Mouse (Mus musculus): Measurements from ENCODE around the gene Trh. TPM values are rescaled to one million over a fixed set of nuclear protein-coding genes. Genes with fewer than 3 reads are reported as not detected.

Gene Trh
- 495 and 1,395 TPM in 2 replicates for total RNA-seq (2012; rRNA removed)

GRCm38 (mm10) chr6:92244591-92244990 lies at the start of gene Trh:
Gene Trh, minus strand, starts transcription at chr6:92244650.
- Histone ChIP-seq H3K4me1 (ENCODE audit: control insufficient read depth in 2 of 2, insufficient read depth in 2 of 2, low read length in 2 of 2, poor library complexity in 1 of 2) (peaks cover 6 to 29% of the 10 kb centered on the region in 2 experiments; a peak in 3 of 4 replicates), H3K9ac (ENCODE audit: insufficient read depth, low read depth, low read length, poor library complexity, severe bottlenecking) (peak within 1 kb of the TSS; percentile 56), H3K27ac (ENCODE audit: insufficient read depth, low read depth, low read length, poor library complexity, severe bottlenecking) (peak within 1 kb of the TSS; percentile 22; the same call in 1 of the 2 replicates), H3K9me3 (ENCODE audit: control insufficient read depth, insufficient read depth, low read depth, low read length) (no peaks in the 10 kb centered on the region), H3K4me3 (ENCODE audit: insufficient read depth in 1 of 2, low read depth in 1 of 2, low read length in 2 of 2, poor library complexity in 1 of 2, severe bottlenecking in 1 of 2) (peak within 1 kb of the TSS; percentile 61 to 67), H3K36me3 (ENCODE audit: control insufficient read depth, insufficient read depth, low read length, poor library complexity, severe bottlenecking) (peaks cover 5% of the 10 kb centered on the region; the same call in 1 of the 2 replicates)
- in situ Hi-C loops (cut with MboI; ENCODE audit: low sequenced_read_pairs in 2 of 2, unreplicated experiment in 2 of 2): no loop called here
- DNase-seq (ENCODE audit: low read depth, low spot score): no peak
- no peak for TF ChIP-seq CHD2 (IDR thresholded peaks at IDR 0.05; ENCODE audit: low read depth, low read length)
- no peak for TF ChIP-seq ZNF384 (IDR thresholded peaks at IDR 0.05; ENCODE audit: low read depth, low read length)
- no peak for TF ChIP-seq ZC3H11A (IDR thresholded peaks at IDR 0.05; ENCODE audit: borderline replicate concordance, low read depth, low read length)
- no peak for TF ChIP-seq MAFK (IDR thresholded peaks at IDR 0.05; ENCODE audit: insufficient read depth, low read depth, low read length)
- TF ChIP-seq HCFC1 (IDR thresholded peaks at IDR 0.05; ENCODE audit: borderline replicate concordance, insufficient read depth, low read length): no peak

- Histone ChIP-seq H3K9ac (ENCODE audit: insufficient read depth, low read depth, low read length, poor library complexity, severe bottlenecking) (no peak overlapping the region), H3K9me3 (ENCODE audit: control insufficient read depth, insufficient read depth, low read depth, low read length) (no peaks in the 10 kb centered on the region), H3K4me3 (ENCODE audit: insufficient read depth in 1 of 2, low read depth in 1 of 2, low read length in 2 of 2, poor library complexity in 1 of 2, severe bottlenecking in 1 of 2) (no peak overlapping the region), H3K4me1 (ENCODE audit: control insufficient read depth in 2 of 2, insufficient read depth in 2 of 2, low read length in 2 of 2, poor library complexity in 1 of 2) (no peaks in the 10 kb centered on the region), H3K36me3 (ENCODE audit: control insufficient read depth, insufficient read depth, low read length, poor library complexity, severe bottlenecking) (no peaks in the 10 kb centered on the region), H3K27ac (ENCODE audit: insufficient read depth, low read depth, low read length, poor library complexity, severe bottlenecking) (no peak overlapping the region)
- in situ Hi-C loops (cut with MboI; ENCODE audit: low sequenced_read_pairs in 2 of 2, unreplicated experiment in 2 of 2): loop anchor here in 1 of 2 experiments (25.0 kb wide), 1 partner anchor 271 kb away; no protein-coding TSS in a partner anchor
- no peak for TF ChIP-seq CHD2 (IDR thresholded peaks at IDR 0.05; ENCODE audit: low read depth, low read length)
- no peak for TF ChIP-seq MAFK (IDR thresholded peaks at IDR 0.05; ENCODE audit: insufficient read depth, low read depth, low read length)
- no peak for DNase-seq (ENCODE audit: low read depth, low spot score)
These were observed 46.4 kb upstream of the Trh start for GRCm38 (mm10) chr6:92290826-92291225.

GRCm38 (mm10) chr6:92286889-92287288 lies 42.4 kb upstream of the Trh start:
- DNase-seq (ENCODE audit: low read depth, low spot score): no peak
- Histone ChIP-seq H3K9me3 (ENCODE audit: control insufficient read depth, insufficient read depth, low read depth, low read length) (no peaks in the 10 kb centered on the region), H3K27ac (ENCODE audit: insufficient read depth, low read depth, low read length, poor library complexity, severe bottlenecking) (no peak overlapping the region), H3K36me3 (ENCODE audit: control insufficient read depth, insufficient read depth, low read length, poor library complexity, severe bottlenecking) (no peaks in the 10 kb centered on the region), H3K4me3 (ENCODE audit: insufficient read depth in 1 of 2, low read depth in 1 of 2, low read length in 2 of 2, poor library complexity in 1 of 2, severe bottlenecking in 1 of 2) (no peak overlapping the region), H3K4me1 (ENCODE audit: control insufficient read depth in 2 of 2, insufficient read depth in 2 of 2, low read length in 2 of 2, poor library complexity in 1 of 2) (no peaks in the 10 kb centered on the region), H3K9ac (ENCODE audit: insufficient read depth, low read depth, low read length, poor library complexity, severe bottlenecking) (no peak overlapping the region)
- TF ChIP-seq HCFC1 (IDR thresholded peaks at IDR 0.05; ENCODE audit: borderline replicate concordance, insufficient read depth, low read length) (no peak), ZC3H11A (IDR thresholded peaks at IDR 0.05; ENCODE audit: borderline replicate concordance, low read depth, low read length) (no peak), CHD2 (IDR thresholded peaks at IDR 0.05; ENCODE audit: low read depth, low read length) (no peak), ZNF384 (IDR thresholded peaks at IDR 0.05; ENCODE audit: low read depth, low read length) (no peak), MAFK (IDR thresholded peaks at IDR 0.05; ENCODE audit: insufficient read depth, low read depth, low read length) (no peak)
- in situ Hi-C loops (cut with MboI; ENCODE audit: low sequenced_read_pairs in 2 of 2, unreplicated experiment in 2 of 2): loop anchor here (10.0 to 25.0 kb wide), 3 partner anchors 275 to 458 kb away; no protein-coding TSS in a partner anchor

DNA sequence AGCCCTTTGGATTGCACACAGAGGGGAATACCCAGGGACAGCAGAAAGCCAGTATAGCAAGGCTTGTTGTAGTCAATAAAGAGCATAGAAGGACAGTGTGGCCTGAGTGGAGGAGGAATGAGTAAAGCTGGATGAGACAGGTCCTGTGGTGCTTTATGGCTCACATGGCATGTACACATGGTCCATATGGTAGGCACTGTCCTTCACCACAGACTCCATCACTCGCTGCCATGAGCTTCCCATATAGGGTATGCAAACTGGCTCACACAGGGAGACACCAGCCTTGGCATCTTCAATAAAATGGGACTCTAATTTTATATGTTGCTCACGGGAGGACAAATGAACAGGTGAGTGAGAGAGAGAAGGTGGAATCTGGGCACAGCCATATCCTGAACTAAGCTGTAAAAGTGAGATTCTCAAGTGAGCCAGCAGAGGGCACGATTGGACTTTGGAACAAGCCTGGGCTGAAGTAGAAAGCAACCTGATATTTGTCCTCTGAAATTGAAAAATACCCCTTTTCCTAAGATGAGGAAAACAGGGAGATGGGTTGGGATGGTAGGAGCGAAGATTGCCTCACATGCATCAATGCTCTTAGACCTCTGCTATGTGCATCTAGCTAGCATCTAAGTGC lies 41.9 kb upstream of the Trh start:
- H3K4me1 ChIP-seq (ENCODE audit: control insufficient read depth in 2 of 2, insufficient read depth in 2 of 2, low read length in 2 of 2, poor library complexity in 1 of 2): no peaks in the 10 kb centered on the region
- in situ Hi-C loops (cut with MboI; ENCODE audit: low sequenced_read_pairs in 2 of 2, unreplicated experiment in 2 of 2): loop anchor here (10.0 to 25.0 kb wide), 3 partner anchors 276 to 458 kb away; no protein-coding TSS in a partner anchor
- no peaks in the 10 kb centered on the region for H3K36me3 ChIP-seq (ENCODE audit: control insufficient read depth, insufficient read depth, low read length, poor library complexity, severe bottlenecking)
- no peak overlapping the region for H3K27ac ChIP-seq (ENCODE audit: insufficient read depth, low read depth, low read length, poor library complexity, severe bottlenecking)
- DNase-seq (ENCODE audit: low read depth, low spot score): peak; percentile 40
- H3K4me3 ChIP-seq (ENCODE audit: insufficient read depth in 1 of 2, low read depth in 1 of 2, low read length in 2 of 2, poor library complexity in 1 of 2, severe bottlenecking in 1 of 2): no peak overlapping the region
- no peak overlapping the region for H3K9ac ChIP-seq (ENCODE audit: insufficient read depth, low read depth, low read length, poor library complexity, severe bottlenecking)
- TF ChIP-seq HCFC1 (IDR thresholded peaks at IDR 0.05; ENCODE audit: borderline replicate concordance, insufficient read depth, low read length) (no peak), ZC3H11A (IDR thresholded peaks at IDR 0.05; ENCODE audit: borderline replicate concordance, low read depth, low read length) (peak; percentile 97), CHD2 (IDR thresholded peaks at IDR 0.05; ENCODE audit: low read depth, low read length) (no peak), MAFK (IDR thresholded peaks at IDR 0.05; ENCODE audit: insufficient read depth, low read depth, low read length) (no peak), ZNF384 (IDR thresholded peaks at IDR 0.05; ENCODE audit: low read depth, low read length) (no peak)
- H3K9me3 ChIP-seq (ENCODE audit: control insufficient read depth, insufficient read depth, low read depth, low read length): no peaks in the 10 kb centered on the region

All from ES-E14 (cell line).